Mouse (Mus musculus): ENCODE measurements around the gene Nox4.
A peak's percentile ranks its signal among the peaks of the same experiment; 100 is the strongest.

The Nox4 gene

GRCm38 (mm10) chr7:87374322-87374721, 128.4 kb downstream of the Nox4 start:
- no peak for DNase-seq

GRCm38 (mm10) chr7:87374935-87375334, 129.0 kb downstream of the Nox4 start:
- DNase-seq, result no peak

- no peak for DNase-seq
These were observed 151.1 kb downstream of the Nox4 start for GRCm38 (mm10) chr7:87397023-87397422.

DNA sequence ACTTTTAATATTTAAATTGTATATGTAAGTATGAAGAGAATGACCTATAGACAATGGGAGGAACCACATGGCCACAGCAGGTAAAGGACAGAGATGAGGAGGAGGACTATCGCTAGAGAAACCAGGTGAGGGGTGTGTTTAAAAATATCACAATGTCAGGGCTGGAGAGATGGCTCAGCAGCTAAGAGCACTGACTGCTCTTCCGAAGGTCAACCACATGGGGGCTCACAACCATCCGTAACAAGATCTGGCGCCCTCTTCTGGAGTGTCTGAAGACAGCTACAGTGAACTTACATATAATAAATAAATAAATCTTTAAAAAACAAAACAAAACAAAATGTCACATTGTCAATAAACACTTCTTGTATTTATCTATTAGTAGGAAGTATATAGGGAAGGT, 165.5 kb downstream of the Nox4 start:
- DNase-seq, result peak; percentile 8 to 39

- no peak for DNase-seq
These were observed 167.4 kb downstream of the Nox4 start for GRCm38 (mm10) chr7:87413271-87413670.

Data from kidney, postnatal 25 days (tissue).